Mouse (Mus musculus): ENCODE data around the gene Gmps. TPM values are rescaled to one million over a fixed set of nuclear protein-coding genes. Genes with fewer than 3 reads are reported as not detected.

Gene Gmps
- total RNA-seq, 2 experiments from 2014 or later, result 44.4 to 47.5 TPM

DNA sequence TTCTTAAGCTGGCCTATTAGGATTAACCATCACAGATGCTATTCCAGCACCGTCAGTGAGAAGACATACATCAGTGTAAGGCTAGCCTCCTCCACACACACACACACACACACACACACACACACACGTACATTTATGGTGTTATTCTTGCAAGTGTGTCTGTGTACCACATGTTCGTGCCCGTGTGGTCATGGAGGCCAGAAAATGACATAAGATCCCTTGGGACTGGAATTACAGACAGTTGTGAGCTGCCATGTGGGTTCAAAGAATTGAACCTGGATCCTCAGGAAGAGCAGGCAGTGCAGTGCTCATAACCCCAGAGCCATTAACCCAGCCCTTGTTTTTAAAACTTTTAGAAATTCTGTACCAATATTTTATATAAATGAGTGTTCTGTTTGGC, 2.0 kb downstream of the Gmps start:
- intact Hi-C loops (cut with DNase I), result loop anchor here (2.0 kb wide), 1 partner anchor 49 kb away; the partner anchor contains the start of gene E130311K13Rik
- no peak overlapping the region for H3K4me3 ChIP-seq
- no peak overlapping the region for H3K27ac ChIP-seq
- TF ChIP-seq CTCF (IDR thresholded peaks at IDR 0.05), result no peak
- no peak for DNase-seq (ENCODE audit: extremely low spot score in 1 of 2, low spot score in 2 of 2)

DNA sequence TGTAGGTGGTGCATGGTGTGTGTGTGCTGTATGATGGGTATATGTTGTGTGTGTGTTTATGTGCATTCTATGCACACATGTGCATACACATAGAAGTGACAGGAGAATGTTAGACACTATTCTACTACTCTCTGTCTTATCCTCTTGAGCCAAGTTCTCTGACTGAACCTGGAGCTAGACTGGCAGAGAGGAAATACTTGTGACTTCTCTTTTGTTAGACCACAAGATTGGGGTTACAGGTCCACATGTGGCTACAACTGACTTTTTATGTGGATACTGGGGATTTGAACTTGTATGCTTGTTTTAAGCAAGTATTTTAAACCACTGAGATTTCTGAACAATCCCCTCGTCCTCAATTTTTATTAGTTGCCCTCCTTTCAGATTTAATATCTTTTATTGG, 10.8 kb downstream of the Gmps start:
- DNase-seq (ENCODE audit: extremely low spot score in 1 of 2, low spot score in 2 of 2), result no peak

DNA sequence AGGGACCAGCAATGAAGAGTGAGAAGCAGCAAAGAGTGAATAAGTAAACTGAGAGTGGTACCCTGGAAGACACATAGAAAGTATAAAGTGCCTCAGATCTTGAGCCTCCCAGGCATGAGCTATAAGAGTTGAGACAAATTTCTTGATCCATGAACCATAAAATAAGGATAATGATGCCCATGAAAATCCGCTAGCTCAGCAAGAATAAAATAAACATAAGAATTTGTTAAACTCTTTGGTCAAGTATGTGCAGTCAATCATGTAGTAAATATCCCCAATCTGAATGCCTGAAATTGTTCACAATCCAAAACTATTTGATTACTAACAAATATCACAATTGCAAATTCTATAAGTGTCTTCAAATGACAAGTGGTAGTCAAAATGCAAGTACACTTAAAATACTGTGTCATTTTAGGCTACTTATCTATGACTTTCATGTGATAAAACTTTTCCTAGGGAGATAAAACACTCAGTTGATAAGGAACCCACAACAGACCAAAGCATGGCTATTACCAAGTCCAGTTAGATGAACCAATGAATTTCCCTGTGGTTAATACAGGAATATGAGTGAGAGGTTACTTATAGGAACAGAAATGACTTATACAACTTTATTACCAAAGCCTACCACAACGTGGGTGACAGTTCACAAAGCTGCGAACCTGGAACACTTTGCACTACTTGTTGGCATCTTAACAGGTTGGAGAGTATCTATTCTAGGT, 13.0 kb downstream of the Gmps start:
- DNase-seq (ENCODE audit: extremely low spot score in 1 of 2, low spot score in 2 of 2), result no peak

More for the DNA sequence above, 10.8 kb downstream of the Gmps start:
- no peak for TF ChIP-seq CTCF (IDR thresholded peaks at IDR 0.05)
- no peak overlapping the region for H3K4me3 ChIP-seq
- intact Hi-C loops (cut with DNase I), result no loop called here
- no peak overlapping the region for H3K27ac ChIP-seq

DNA sequence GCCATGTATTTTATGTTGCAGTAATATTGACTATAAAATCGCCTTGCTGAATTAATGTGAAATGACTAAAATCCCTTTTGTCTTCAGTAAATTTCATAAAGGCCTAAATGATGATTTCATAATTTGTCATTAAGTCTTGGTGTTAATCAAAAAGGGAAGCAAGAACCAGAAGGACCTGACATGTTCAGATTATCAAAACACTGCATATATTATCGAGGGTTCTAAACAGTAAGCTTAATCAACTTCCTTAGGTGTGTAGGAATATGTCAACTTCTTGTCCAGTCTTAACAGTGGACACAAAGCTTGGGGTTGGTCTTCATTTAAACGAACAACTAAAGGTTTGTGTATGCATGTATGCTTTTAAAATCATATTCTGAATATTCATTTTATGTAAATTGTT, 45.5 kb downstream of the Gmps start:
- TF ChIP-seq CTCF (IDR thresholded peaks at IDR 0.05), result no peak
- intact Hi-C loops (cut with DNase I), result no loop called here
- Histone ChIP-seq H3K27ac (no peak overlapping the region), H3K4me3 (no peak overlapping the region)
- no peak for DNase-seq (ENCODE audit: extremely low spot score in 1 of 2, low spot score in 2 of 2)

More for the DNA sequence above, 13.0 kb downstream of the Gmps start:
- H3K27ac ChIP-seq, result no peak overlapping the region
- intact Hi-C loops (cut with DNase I), result no loop called here
- no peak overlapping the region for H3K4me3 ChIP-seq
- TF ChIP-seq CTCF (IDR thresholded peaks at IDR 0.05), result no peak

DNA sequence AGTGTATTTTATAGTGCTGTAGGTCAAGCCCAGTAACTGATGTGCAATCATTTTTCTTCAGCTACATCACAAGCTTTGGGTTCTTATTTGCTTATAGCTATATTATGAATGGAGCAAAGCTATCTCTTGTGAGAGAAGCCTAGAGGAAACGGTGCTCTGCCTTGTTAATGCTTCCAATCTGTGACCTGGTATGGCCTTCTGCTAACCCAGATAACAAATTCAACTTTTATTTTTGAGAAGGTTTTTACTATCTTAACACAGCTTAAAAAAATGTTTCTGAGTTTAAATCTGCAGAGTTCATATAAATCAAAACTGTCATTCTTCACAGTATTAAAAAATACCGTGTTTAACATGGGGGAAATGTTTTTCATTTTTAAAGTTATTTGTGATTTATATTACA, 46.0 kb downstream of the Gmps start:
- Histone ChIP-seq H3K27ac (no peak overlapping the region), H3K4me3 (no peak overlapping the region)
- no peak for DNase-seq (ENCODE audit: extremely low spot score in 1 of 2, low spot score in 2 of 2)
- no peak for TF ChIP-seq CTCF (IDR thresholded peaks at IDR 0.05)
- intact Hi-C loops (cut with DNase I), result no loop called here

DNA sequence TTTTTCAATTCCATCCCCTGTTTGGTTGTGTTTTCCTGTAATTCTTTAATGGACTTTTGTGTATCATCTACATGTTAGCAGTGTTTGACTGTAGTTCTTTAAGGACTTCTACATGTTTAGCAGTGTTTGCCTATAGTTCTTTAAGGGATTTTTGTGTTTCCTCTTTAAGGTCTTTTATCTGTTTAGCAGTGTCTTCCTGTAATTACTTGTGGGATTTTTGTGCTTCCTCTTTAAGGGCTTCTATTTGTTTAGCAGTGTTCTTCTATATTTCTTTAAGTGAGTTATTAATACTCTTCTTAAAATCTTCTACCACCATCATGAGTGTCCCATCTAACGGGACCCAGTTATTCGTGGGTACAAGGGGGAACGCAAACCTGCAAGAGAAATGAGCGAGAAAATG, 53.9 kb downstream of the Gmps start:
- DNase-seq (ENCODE audit: extremely low spot score in 1 of 2, low spot score in 2 of 2), result no peak
- Histone ChIP-seq H3K4me3 (no peak overlapping the region), H3K27ac (no peak overlapping the region)
- intact Hi-C loops (cut with DNase I), result no loop called here
- TF ChIP-seq CTCF (IDR thresholded peaks at IDR 0.05), result no peak

DNA sequence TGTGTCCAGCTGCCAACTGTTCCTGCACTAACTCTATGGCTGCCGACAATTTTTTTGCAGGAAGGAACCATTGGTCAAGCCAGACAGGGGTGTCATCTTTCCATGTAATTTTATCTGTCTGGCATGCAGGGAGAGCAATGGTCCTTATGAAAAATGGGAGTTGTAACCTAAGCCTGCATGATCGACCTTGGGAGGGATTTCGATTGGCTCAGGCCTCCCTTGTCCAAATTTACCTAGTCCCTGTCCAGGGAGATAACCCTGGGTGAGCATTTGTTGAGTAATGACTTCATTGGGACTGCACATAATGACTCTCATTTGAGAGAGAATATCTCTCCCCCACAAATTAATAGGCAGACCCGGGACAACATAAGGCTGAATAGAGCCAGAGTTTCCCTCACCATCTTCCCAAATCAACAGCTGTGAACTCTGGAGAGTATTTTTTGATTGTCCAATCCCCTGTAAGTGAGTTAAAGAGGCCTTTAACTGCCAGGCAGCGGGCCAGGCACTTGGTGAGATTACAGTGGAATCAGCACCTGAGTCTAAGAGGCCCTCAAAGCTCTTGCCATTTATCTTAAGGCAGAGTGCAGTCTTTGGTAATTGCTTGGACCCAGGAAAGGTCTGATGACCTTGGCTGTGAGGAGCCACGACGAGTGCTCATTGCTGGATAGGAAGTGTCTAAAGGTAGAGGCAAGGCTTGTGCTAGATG, 62.4 kb downstream of the Gmps start:
- Histone ChIP-seq H3K27ac (no peak overlapping the region), H3K4me3 (no peak overlapping the region)
- intact Hi-C loops (cut with DNase I), result loop anchor here (2.0 kb wide), 1 partner anchor 269 kb away; no protein-coding TSS in a partner anchor
- DNase-seq (ENCODE audit: extremely low spot score in 1 of 2, low spot score in 2 of 2), result no peak
- TF ChIP-seq CTCF (IDR thresholded peaks at IDR 0.05), result no peak

DNA sequence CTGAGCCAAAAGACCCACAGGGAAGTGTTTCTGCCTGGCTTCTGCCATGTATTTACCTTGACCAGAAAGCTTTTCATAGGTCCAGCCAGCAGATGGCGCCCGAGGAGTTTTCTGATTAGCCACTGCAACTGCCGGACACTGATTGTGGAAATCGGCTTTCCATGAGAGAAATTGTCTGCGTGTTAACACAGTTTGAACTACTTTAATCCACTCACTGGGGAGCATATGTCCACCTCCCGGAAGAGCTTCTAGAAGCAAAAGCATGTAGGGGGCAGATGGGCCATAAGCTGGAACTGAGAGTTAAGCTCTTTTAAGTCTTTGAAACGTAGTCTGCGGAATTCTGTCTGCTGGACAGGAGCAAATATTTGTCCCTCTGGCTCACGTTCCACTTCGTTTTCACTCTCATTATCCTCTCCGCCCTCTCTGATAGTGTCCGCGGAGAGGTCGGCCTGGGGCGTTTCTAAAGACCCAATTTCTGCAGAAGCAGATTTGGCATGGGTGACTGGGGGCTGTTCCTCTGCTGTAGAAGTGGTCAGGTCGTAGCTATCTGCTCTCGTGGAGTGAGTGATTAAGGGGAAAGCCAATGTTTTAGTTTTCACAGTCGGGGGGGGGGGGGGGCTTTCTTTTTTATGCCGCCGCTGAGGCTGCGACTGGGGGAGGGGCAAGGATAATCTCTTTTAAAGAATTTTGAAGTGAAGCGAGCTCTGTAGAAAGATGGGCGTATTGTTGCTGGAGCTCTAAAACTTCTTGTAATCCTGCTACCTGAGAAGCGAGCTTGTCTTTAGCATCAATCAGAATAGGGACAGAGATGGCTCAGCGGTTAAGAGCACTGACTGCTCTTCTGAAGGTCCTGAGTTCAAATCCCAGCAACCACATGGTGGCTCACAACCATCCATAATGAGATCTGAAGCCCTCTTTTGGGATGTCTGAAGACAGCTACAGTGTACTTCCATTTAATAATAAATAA, 64.2 kb downstream of the Gmps start:
- intact Hi-C loops (cut with DNase I), result loop anchor here (1.0 to 2.0 kb wide), 2 partner anchors 267 to 751 kb away; no protein-coding TSS in a partner anchor
- TF ChIP-seq CTCF (IDR thresholded peaks at IDR 0.05), result peak; percentile 83
- H3K27ac ChIP-seq, result no peak overlapping the region

More for the DNA sequence above, 64.2 kb downstream of the Gmps start:
- peak overlapping the region; percentile 50 for H3K4me3 ChIP-seq
- DNase-seq (ENCODE audit: extremely low spot score in 1 of 2, low spot score in 2 of 2), result peak; percentile 81 to 89

Other genes with a start within 250 kb of the Gmps start
- 1 to 10 TPM; 6.2 to 8.4 TPM for gene Plch1, start 76.6 kb upstream of the Gmps start, total RNA-seq (2021)
- 10 to 100 TPM; 10.5 to 11.5 TPM for gene E130311K13Rik, start 46.6 kb upstream of the Gmps start, total RNA-seq (2021)
- 10 to 100 TPM; 29.7 to 30.2 TPM for gene Slc33a1, start 11.3 kb upstream of the Gmps start, total RNA-seq (2021)
- gene Vmn2r1, start 105.4 kb downstream of the Gmps start, total RNA-seq (2021), result under 1 TPM; 0.28 to 0.43 TPM
- not detected for gene Vmn2r2, start 165.8 kb downstream of the Gmps start, total RNA-seq (2021)